Mouse (Mus musculus) megakaryocyte-erythroid progenitor cell, adult 5-6 weeks (primary cell): Measurements from ENCODE around the gene Lrp1. TPM values are rescaled to one million over a fixed set of nuclear protein-coding genes. Genes with fewer than 3 reads are reported as not detected.

Experiments used
- ATAC-seq: replicated peaks from 2 replicates; pipeline ENCODE4 v1.8.0; 2016; ENCODE audit warnings: mild to moderate bottlenecking, inconsistent platforms; ENCODE audit not compliant: severe bottlenecking, poor library complexity, low FRiP score, low TSS enrichment
- total RNA-seq, 2 experiments: library from RNA; stranded (forward) in 1 of 2; stranded (reverse) in 1 of 2; fragments of 200-1000, 215-1000 nt in 1 of 2; fragments of >200 nt in 1 of 2; fragmentation: Nextera tagmentation in 1 of 2; gene quantifications; 2 replicates each; pipeline ENCODE4 v1.2.3; 2014 to 2017

The Lrp1 gene
- total RNA-seq, 2 experiments from 2014 or later, result 0.26 TPM; not detected in 1

- no peak for ATAC-seq
These were observed 86.7 kb downstream of the Lrp1 start, which contains the start of gene Nxph4 for GRCm38 (mm10) chr10:127534036-127534928. Gene Nxph4, minus strand, starts transcription at chr10:127534559.

GRCm38 (mm10) chr10:127531548-127531947, 89.4 kb downstream of the Lrp1 start:
- ATAC-seq, result no peak

- no peak for ATAC-seq
These were observed 90.0 kb downstream of the Lrp1 start for GRCm38 (mm10) chr10:127530945-127531344.

GRCm38 (mm10) chr10:127527481-127527880, 93.5 kb downstream of the Lrp1 start:
- ATAC-seq, result no peak

GRCm38 (mm10) chr10:127526681-127527080, 94.3 kb downstream of the Lrp1 start:
- peak; percentile 61 for ATAC-seq

- ATAC-seq, result no peak
These were observed 94.9 kb downstream of the Lrp1 start for GRCm38 (mm10) chr10:127526048-127526447.

GRCm38 (mm10) chr10:127524646-127525255, 96.2 kb downstream of the Lrp1 start:
- no peak for ATAC-seq

- peak; percentile 51 for ATAC-seq
These were observed 98.8 kb downstream of the Lrp1 start, which contains the start of gene Shmt2 for GRCm38 (mm10) chr10:127522088-127522581. Gene Shmt2, minus strand, starts transcription at chr10:127522444.

GRCm38 (mm10) chr10:127521611-127522080, 99.3 kb downstream of the Lrp1 start:
- peak; percentile 66 for ATAC-seq

GRCm38 (mm10) chr10:127520714-127521357, 100.1 kb downstream of the Lrp1 start:
- ATAC-seq, result no peak

- no peak for ATAC-seq
These were observed 100.8 kb downstream of the Lrp1 start for GRCm38 (mm10) chr10:127519903-127520713.

- ATAC-seq, result no peak
These were observed 101.8 kb downstream of the Lrp1 start for GRCm38 (mm10) chr10:127519041-127519701.

- no peak for ATAC-seq
These were observed 103.0 kb downstream of the Lrp1 start for GRCm38 (mm10) chr10:127517941-127518340.

- ATAC-seq, result no peak
These were observed 104.2 kb downstream of the Lrp1 start for GRCm38 (mm10) chr10:127516576-127517260.

GRCm38 (mm10) chr10:127515983-127516459, 104.9 kb downstream of the Lrp1 start:
- no peak for ATAC-seq

- ATAC-seq, result no peak
These were observed 105.5 kb downstream of the Lrp1 start for GRCm38 (mm10) chr10:127515271-127515982.

- no peak for ATAC-seq
These were observed 106.2 kb downstream of the Lrp1 start, which contains the start of gene Ndufa4l2 for GRCm38 (mm10) chr10:127514764-127515163. Gene Ndufa4l2, plus strand, starts transcription at chr10:127514967.
